Mouse (Mus musculus): ENCODE data around the gene Crlf2. TPM values are rescaled to one million over a fixed set of nuclear protein-coding genes. Genes with fewer than 3 reads are reported as not detected.

Crlf2 gene
- 88.7 and 96.9 TPM in 2 replicates for polyA plus RNA-seq (2012; rRNA removed)

- H3K27me3 ChIP-seq (ENCODE audit: control insufficient read depth, insufficient read depth, low read length) = no peaks in the 10 kb centered on the region
- peak within 1 kb of the TSS; percentile 99 for H3K4me3 ChIP-seq (ENCODE audit: extremely low read depth, insufficient read depth, insufficient read length)
- no peaks in the 10 kb centered on the region; the same call in 1 of the 2 replicates for H3K4me1 ChIP-seq (ENCODE audit: control insufficient read depth, insufficient read depth, insufficient read length)
- no peak for TF ChIP-seq CTCF (IDR thresholded peaks at IDR 0.05; ENCODE audit: extremely low read depth, insufficient read depth, insufficient read length, insufficient replicate concordance)
- no peak for TF ChIP-seq POLR2A (IDR thresholded peaks at IDR 0.05; ENCODE audit: low read depth, low read length)
- WGBS = under 1% methylated on average over 54 of the region's 73 CpGs
- peak within 1 kb of the TSS; percentile 100 for H3K27ac ChIP-seq (ENCODE audit: insufficient read depth, low read length)
- H3K36me3 ChIP-seq (ENCODE audit: control insufficient read depth, insufficient read depth, low read length) = peaks cover 12% of the 10 kb centered on the region
- DNase-seq (ENCODE audit: low read depth in 1 of 2, low spot score in 2 of 2) = peak; percentile 83 to 93
Measured at GRCm38 (mm10) chr5:109558404-109559160, at the start of gene Crlf2. Crlf2 (minus strand) TSS chr5:109558993.

GRCm38 (mm10) chr5:109602585-109602984 is 43.8 kb upstream of the Crlf2 start:
- TF ChIP-seq CTCF (IDR thresholded peaks at IDR 0.05; ENCODE audit: extremely low read depth, insufficient read depth, insufficient read length, insufficient replicate concordance) = peak; percentile 48; the same call in 1 of the 2 replicates
- TF ChIP-seq POLR2A (IDR thresholded peaks at IDR 0.05; ENCODE audit: low read depth, low read length) = no peak
- Histone ChIP-seq H3K4me3 (ENCODE audit: extremely low read depth, insufficient read depth, insufficient read length) (no peak overlapping the region), H3K4me1 (ENCODE audit: control insufficient read depth, insufficient read depth, insufficient read length) (no peaks in the 10 kb centered on the region), H3K36me3 (ENCODE audit: control insufficient read depth, insufficient read depth, low read length) (no peaks in the 10 kb centered on the region), H3K27ac (ENCODE audit: insufficient read depth, low read length) (no peak overlapping the region), H3K27me3 (ENCODE audit: control insufficient read depth, insufficient read depth, low read length) (no peaks in the 10 kb centered on the region)
- 33% methylated on average over 1 of the region's 1 CpGs for WGBS
- DNase-seq (ENCODE audit: low read depth in 1 of 2, low spot score in 2 of 2) = peak; percentile 12 to 27

- DNase-seq (ENCODE audit: low read depth in 1 of 2, low spot score in 2 of 2) = peak in 1 of 2 experiments; percentile 8
- H3K27ac ChIP-seq (ENCODE audit: insufficient read depth, low read length) = no peak overlapping the region
- TF ChIP-seq POLR2A (IDR thresholded peaks at IDR 0.05; ENCODE audit: low read depth, low read length) (no peak), CTCF (IDR thresholded peaks at IDR 0.05; ENCODE audit: extremely low read depth, insufficient read depth, insufficient read length, insufficient replicate concordance) (peak; percentile 53; the same call in 1 of the 2 replicates)
- no peak overlapping the region for H3K4me3 ChIP-seq (ENCODE audit: extremely low read depth, insufficient read depth, insufficient read length)
- no peaks in the 10 kb centered on the region for H3K4me1 ChIP-seq (ENCODE audit: control insufficient read depth, insufficient read depth, insufficient read length)
- WGBS = 22% methylated on average over 3 of the region's 3 CpGs
- no peaks in the 10 kb centered on the region for H3K36me3 ChIP-seq (ENCODE audit: control insufficient read depth, insufficient read depth, low read length)
- H3K27me3 ChIP-seq (ENCODE audit: control insufficient read depth, insufficient read depth, low read length) = no peaks in the 10 kb centered on the region
Measured at GRCm38 (mm10) chr5:109601080-109601479, 42.3 kb upstream of the Crlf2 start.

GRCm38 (mm10) chr5:109598876-109599275 is 40.1 kb upstream of the Crlf2 start:
- Histone ChIP-seq H3K4me3 (ENCODE audit: extremely low read depth, insufficient read depth, insufficient read length) (no peak overlapping the region), H3K27me3 (ENCODE audit: control insufficient read depth, insufficient read depth, low read length) (no peaks in the 10 kb centered on the region), H3K36me3 (ENCODE audit: control insufficient read depth, insufficient read depth, low read length) (no peaks in the 10 kb centered on the region), H3K4me1 (ENCODE audit: control insufficient read depth, insufficient read depth, insufficient read length) (no peaks in the 10 kb centered on the region), H3K27ac (ENCODE audit: insufficient read depth, low read length) (no peak overlapping the region)
- TF ChIP-seq POLR2A (IDR thresholded peaks at IDR 0.05; ENCODE audit: low read depth, low read length) (no peak), CTCF (IDR thresholded peaks at IDR 0.05; ENCODE audit: extremely low read depth, insufficient read depth, insufficient read length, insufficient replicate concordance) (no peak)
- no peak for DNase-seq (ENCODE audit: low read depth in 1 of 2, low spot score in 2 of 2)

- Histone ChIP-seq H3K27ac (ENCODE audit: insufficient read depth, low read length) (no peak overlapping the region), H3K36me3 (ENCODE audit: control insufficient read depth, insufficient read depth, low read length) (no peaks in the 10 kb centered on the region), H3K27me3 (ENCODE audit: control insufficient read depth, insufficient read depth, low read length) (no peaks in the 10 kb centered on the region), H3K4me3 (ENCODE audit: extremely low read depth, insufficient read depth, insufficient read length) (no peak overlapping the region), H3K4me1 (ENCODE audit: control insufficient read depth, insufficient read depth, insufficient read length) (no peaks in the 10 kb centered on the region)
- no peak for TF ChIP-seq POLR2A (IDR thresholded peaks at IDR 0.05; ENCODE audit: low read depth, low read length)
- TF ChIP-seq CTCF (IDR thresholded peaks at IDR 0.05; ENCODE audit: extremely low read depth, insufficient read depth, insufficient read length, insufficient replicate concordance) = peak; percentile 87; the same call in 1 of the 2 replicates
- peak in 1 of 2 experiments; percentile 15 for DNase-seq (ENCODE audit: low read depth in 1 of 2, low spot score in 2 of 2)
- 10% methylated on average over 5 of the region's 5 CpGs for WGBS
Measured at GRCm38 (mm10) chr5:109596647-109597046, 37.9 kb upstream of the Crlf2 start.

- WGBS = 48% methylated on average over 2 of the region's 2 CpGs
- no peak for DNase-seq (ENCODE audit: low read depth in 1 of 2, low spot score in 2 of 2)
- H3K36me3 ChIP-seq (ENCODE audit: control insufficient read depth, insufficient read depth, low read length) = no peaks in the 10 kb centered on the region
- H3K4me3 ChIP-seq (ENCODE audit: extremely low read depth, insufficient read depth, insufficient read length) = no peak overlapping the region
- no peaks in the 10 kb centered on the region; the same call in 1 of the 2 replicates for H3K4me1 ChIP-seq (ENCODE audit: control insufficient read depth, insufficient read depth, insufficient read length)
- TF ChIP-seq POLR2A (IDR thresholded peaks at IDR 0.05; ENCODE audit: low read depth, low read length) (no peak), CTCF (IDR thresholded peaks at IDR 0.05; ENCODE audit: extremely low read depth, insufficient read depth, insufficient read length, insufficient replicate concordance) (no peak)
- H3K27me3 ChIP-seq (ENCODE audit: control insufficient read depth, insufficient read depth, low read length) = no peaks in the 10 kb centered on the region
- no peak overlapping the region for H3K27ac ChIP-seq (ENCODE audit: insufficient read depth, low read length)
Measured at GRCm38 (mm10) chr5:109562829-109563228, 4.0 kb upstream of the Crlf2 start.

GRCm38 (mm10) chr5:109559191-109559590 is 398 bp upstream of the Crlf2 start:
- H3K36me3 ChIP-seq (ENCODE audit: control insufficient read depth, insufficient read depth, low read length) = peaks cover 12% of the 10 kb centered on the region
- H3K27me3 ChIP-seq (ENCODE audit: control insufficient read depth, insufficient read depth, low read length) = no peaks in the 10 kb centered on the region
- DNase-seq (ENCODE audit: low read depth in 1 of 2, low spot score in 2 of 2) = no peak
- WGBS = 16% methylated on average over 6 of the region's 6 CpGs
- no peak overlapping the region for H3K27ac ChIP-seq (ENCODE audit: insufficient read depth, low read length)
- TF ChIP-seq POLR2A (IDR thresholded peaks at IDR 0.05; ENCODE audit: low read depth, low read length) (no peak), CTCF (IDR thresholded peaks at IDR 0.05; ENCODE audit: extremely low read depth, insufficient read depth, insufficient read length, insufficient replicate concordance) (no peak)
- H3K4me1 ChIP-seq (ENCODE audit: control insufficient read depth, insufficient read depth, insufficient read length) = no peaks in the 10 kb centered on the region; the same call in 1 of the 2 replicates
- no peak overlapping the region; the same call in 1 of the 2 replicates for H3K4me3 ChIP-seq (ENCODE audit: extremely low read depth, insufficient read depth, insufficient read length)

Data from spleen, adult 2 months (tissue).